Mouse (Mus musculus) adipose tissue, adult 10 weeks (tissue): ENCODE measurements around the gene Nr4a2. TPM values are rescaled to one million over a fixed set of nuclear protein-coding genes. Genes with fewer than 3 reads are reported as not detected.

Experiments used
- polyA plus RNA-seq: library from polyadenylated mRNA; stranded (reverse); fragments of 350-450 nt; fragmentation: Illumina TruSeq; extraction: RNeasy Lipid Tissue Mini Kit (QIAGEN cat#74804); gene quantifications from one replicate; pipeline ENCODE4 v1.2.3, GENCODE M21; 2014; ENCODE audit warnings: low read depth, low replicate concordance

Gene Nr4a2
- polyA plus RNA-seq: 2.6 TPM

GRCm38 (mm10) chr2:57123991-57124840, at the start of gene Nr4a2:
TSS of gene Nr4a2 (minus strand) at chr2:57124003.

Other genes with a start within 250 kb of the Nr4a2 start
- gene Gpd2, start 113.6 kb upstream of the Nr4a2 start, polyA plus RNA-seq: 22.8 TPM